Mouse (Mus musculus): ENCODE data around the gene Msh5. TPM values are rescaled to one million over a fixed set of nuclear protein-coding genes. Genes with fewer than 3 reads are reported as not detected.

Msh5 gene
- total and polyA plus RNA-seq, 3 experiments = 26.3 to 29.0 TPM; not detected in 1

- Histone ChIP-seq H3K4me3 (ENCODE audit: control insufficient read depth in 1 of 2, insufficient read depth in 1 of 2, low read depth in 2 of 2, low read length in 2 of 2) (no peak overlapping the region), H3K36me3 (ENCODE audit: control insufficient read depth in 1 of 2, insufficient read depth in 2 of 2, low read length in 2 of 2) (peaks cover 3 to 6% of the 10 kb centered on the region in 2 experiments), H3K9ac (ENCODE audit: control insufficient read depth, low read depth, low read length, poor library complexity, severe bottlenecking) (no peak overlapping the region), H3K79me2 (ENCODE audit: control insufficient read depth, insufficient read depth, low read length, poor library complexity) (peaks cover 4% of the 10 kb centered on the region; the same call in 1 of the 2 replicates), H3K4me1 (ENCODE audit: control insufficient read depth in 1 of 2, insufficient read depth in 2 of 2, low read length in 2 of 2) (peaks cover 0 to 13% of the 10 kb centered on the region in 2 experiments; a peak in 2 of 4 replicates), H3K9me3 (replicated peaks; ENCODE audit: insufficient read depth, low read length) (no peaks in the 10 kb centered on the region), H3K27me3 (ENCODE audit: control insufficient read depth in 1 of 2, insufficient read depth in 2 of 2, low read length in 2 of 2) (no peaks in the 10 kb centered on the region), H3K27ac (ENCODE audit: control insufficient read depth, low read depth, low read length) (no peak overlapping the region)
- DNase-seq (ENCODE audit: low read depth, low spot score) = no peak
- TF ChIP-seq E2F4 (IDR thresholded peaks at IDR 0.05; ENCODE audit: borderline replicate concordance, low read depth, low read length) (no peak), CTCF (IDR thresholded peaks at IDR 0.05 in 2 of 3, conservative IDR thresholded peaks at IDR 0.05 in 1 of 3; ENCODE audit: control insufficient read depth in 1 of 3, insufficient read depth in 1 of 3, low read depth in 2 of 3, low read length in 3 of 3, poor library complexity in 1 of 3, severe bottlenecking in 1 of 3) (no peak), POLR2AphosphoS5 (IDR thresholded peaks at IDR 0.05; ENCODE audit: borderline replicate concordance, low read depth, low read length) (no peak), ZKSCAN1 (IDR thresholded peaks at IDR 0.05; ENCODE audit: low read depth, low read length) (no peak), GATA1 (IDR thresholded peaks at IDR 0.05; ENCODE audit: low read depth, low read length) (no peak), MEF2A (IDR thresholded peaks at IDR 0.05; ENCODE audit: extremely low read depth, insufficient replicate concordance, low read depth, low read length, poor library complexity, severe bottlenecking) (no peak), BHLHE40 (IDR thresholded peaks at IDR 0.05; ENCODE audit: borderline replicate concordance, low read depth, low read length) (no peak), MYB (IDR thresholded peaks at IDR 0.05; ENCODE audit: low read depth, low read length) (no peak), KAT2A (conservative IDR thresholded peaks at IDR 0.05; ENCODE audit: low read depth, low read length) (no peak), SMC3 (IDR thresholded peaks at IDR 0.05; ENCODE audit: low read depth, low read length) (no peak), POLR2A (IDR thresholded peaks at IDR 0.05; ENCODE audit: control insufficient read depth in 1 of 2, insufficient read depth in 1 of 2, low read depth in 1 of 2, low read length in 2 of 2, poor library complexity in 1 of 2) (no peak), RAD21 (IDR thresholded peaks at IDR 0.05; ENCODE audit: low read depth, low read length) (no peak), JUND (IDR thresholded peaks at IDR 0.05; ENCODE audit: low read depth, low read length) (no peak), RCOR1 (IDR thresholded peaks at IDR 0.05; ENCODE audit: low read depth, low read length) (no peak), NELFE (IDR thresholded peaks at IDR 0.05; ENCODE audit: low read depth, low read length) (no peak), GABPA (IDR thresholded peaks at IDR 0.05; ENCODE audit: low read depth, low read length) (no peak), MAX (IDR thresholded peaks at IDR 0.05; ENCODE audit: low read length) (no peak)
Measured at GRCm38 (mm10) chr17:35011440-35011839, 35.1 kb downstream of the Msh5 start.

- no peaks in the 10 kb centered on the region for H3K9me3 ChIP-seq (replicated peaks; ENCODE audit: insufficient read depth, low read length)
- no peak for DNase-seq (ENCODE audit: low read depth, low spot score)
- no peak overlapping the region for H3K4me3 ChIP-seq (ENCODE audit: control insufficient read depth in 1 of 2, insufficient read depth in 1 of 2, low read depth in 2 of 2, low read length in 2 of 2)
- peaks cover 0 to 9% of the 10 kb centered on the region in 2 experiments; a peak in 2 of 4 replicates for H3K4me1 ChIP-seq (ENCODE audit: control insufficient read depth in 1 of 2, insufficient read depth in 2 of 2, low read length in 2 of 2)
- H3K79me2 ChIP-seq (ENCODE audit: control insufficient read depth, insufficient read depth, low read length, poor library complexity) = peaks cover 13% of the 10 kb centered on the region; the same call in 1 of the 2 replicates
- H3K9ac ChIP-seq (ENCODE audit: control insufficient read depth, low read depth, low read length, poor library complexity, severe bottlenecking) = no peak overlapping the region
- TF ChIP-seq POLR2AphosphoS2 (IDR thresholded peaks at IDR 0.05; ENCODE audit: low read length) (no peak), SMC3 (IDR thresholded peaks at IDR 0.05; ENCODE audit: low read depth, low read length) (no peak), GATA1 (IDR thresholded peaks at IDR 0.05; ENCODE audit: low read depth, low read length) (no peak), USF1 (IDR thresholded peaks at IDR 0.05; ENCODE audit: low read depth, low read length) (no peak), ETS1 (IDR thresholded peaks at IDR 0.05; ENCODE audit: low read depth, low read length) (no peak), UBTF (IDR thresholded peaks at IDR 0.05; ENCODE audit: borderline replicate concordance, insufficient read depth, low read depth, low read length) (no peak), TAL1 (IDR thresholded peaks at IDR 0.05; ENCODE audit: low read length) (no peak), POLR2AphosphoS5 (IDR thresholded peaks at IDR 0.05; ENCODE audit: borderline replicate concordance, low read depth, low read length) (no peak)
- peaks cover 2 to 6% of the 10 kb centered on the region in 2 experiments for H3K36me3 ChIP-seq (ENCODE audit: control insufficient read depth in 1 of 2, insufficient read depth in 2 of 2, low read length in 2 of 2)
- H3K27me3 ChIP-seq (ENCODE audit: control insufficient read depth in 1 of 2, insufficient read depth in 2 of 2, low read length in 2 of 2) = no peaks in the 10 kb centered on the region
- H3K27ac ChIP-seq (ENCODE audit: control insufficient read depth, low read depth, low read length) = no peak overlapping the region
Measured at GRCm38 (mm10) chr17:35009586-35009985, 37.0 kb downstream of the Msh5 start.

All from MEL (cell line).